8 mouse cellular contexts compared by ENCODE assay signal in the genomic region with DNA sequence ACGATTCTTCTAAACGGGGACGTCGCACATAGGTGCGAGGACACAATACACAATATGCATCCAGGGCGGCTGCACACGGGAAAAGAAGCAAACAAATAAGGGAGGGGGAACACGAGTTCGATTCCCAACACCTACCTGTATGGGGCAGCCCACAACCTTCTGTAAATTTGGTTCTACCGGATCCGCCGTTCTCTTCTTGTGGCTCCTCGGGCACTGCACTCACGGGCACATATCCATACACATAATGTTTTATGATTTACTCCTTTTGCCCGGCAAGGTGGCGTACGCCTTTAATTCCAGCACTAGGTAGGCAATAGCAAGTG. TPM values are rescaled to one million over a fixed set of nuclear protein-coding genes. Genes with fewer than 3 reads are reported as not detected.
DNase-seq lines count a peak whose midpoint lies in the region; ATAC-seq and TF ChIP-seq lines count a peak whose summit lies in the region.

No protein-coding gene starts in this region.

- in situ Hi-C loops in ES-E14 (cut with MboI; ENCODE audit: low sequenced_read_pairs in 2 of 2, unreplicated experiment in 2 of 2): no loop called here

- H3K9ac ChIP-seq in heart, embryonic 11.5 days (ENCODE audit: low read depth, low read length): peak overlapping the region; percentile 90
- peak overlapping the region; percentile 96 for H3K9ac ChIP-seq in ES-E14 (ENCODE audit: insufficient read depth, low read depth, low read length, poor library complexity, severe bottlenecking)

- H3K27ac ChIP-seq in heart, embryonic 11.5 days (ENCODE audit: low read depth, low read length): peak overlapping the region; percentile 83
- 0 out of 2 replicates have a peak overlapping the region, but pooled peaks have one; percentile 57 for H3K27ac ChIP-seq in ES-E14 (ENCODE audit: insufficient read depth, low read depth, low read length, poor library complexity, severe bottlenecking)
- peak overlapping the region; percentile 96 for H3K27ac ChIP-seq in hindbrain, embryonic 10.5 days

- 11% methylated on average over 17 of the region's 17 CpGs for WGBS in heart, embryonic 11.5 days (ENCODE audit: insufficient replicate concordance)
- WGBS in hindbrain, embryonic 10.5 days: 9% methylated on average over 17 of the region's 17 CpGs

- ATAC-seq in heart, embryonic 11.5 days (replicated peaks; ENCODE audit: insufficient number of reproducible peaks, low FRiP score, low TSS enrichment): no peak
- peak; percentile 32 for ATAC-seq in megakaryocyte progenitor cell, adult 5-6 weeks (replicated peaks; ENCODE audit: poor library complexity)

- H3K4me2 ChIP-seq in heart, embryonic 11.5 days: peak overlapping the region; percentile 67

- intact Hi-C loops in left cerebral cortex, postnatal 36 days (cut with DNase I): loop anchor here (1.0 kb wide), 1 partner anchor 13 kb away; a partner anchor contains a TSS

- H3K36me3 ChIP-seq in heart, embryonic 11.5 days (ENCODE audit: control insufficient read depth, insufficient read depth, low read length): no peaks in the 10 kb centered on the region
- H3K36me3 ChIP-seq in ES-E14 (ENCODE audit: control insufficient read depth, insufficient read depth, low read length, poor library complexity, severe bottlenecking): no peaks in the 10 kb centered on the region; the same call in 1 of the 2 replicates
- peaks cover 5% of the 10 kb centered on the region; the same call in 1 of the 2 replicates for H3K36me3 ChIP-seq in hindbrain, embryonic 10.5 days

- no peak for DNase-seq in heart, postnatal 4 days
- DNase-seq in ES-E14 (ENCODE audit: low read depth, low spot score): no peak
- no peak for DNase-seq in hindbrain, embryonic 10.5 days (ENCODE audit: low spot score)
- DNase-seq in layer of hippocampus, postnatal 14 days (ENCODE audit: low spot score in 2 of 2): no peak
- no peak for DNase-seq in right cerebral cortex, postnatal 4 days
- no peak for DNase-seq in left cerebral cortex, postnatal 36 days (ENCODE audit: low spot score in 2 of 2)

- H3K9me3 ChIP-seq in heart, embryonic 11.5 days (replicated peaks; ENCODE audit: control insufficient read depth, low read length): no peaks in the 10 kb centered on the region
- H3K9me3 ChIP-seq in ES-E14 (ENCODE audit: control insufficient read depth, insufficient read depth, low read depth, low read length): no peaks in the 10 kb centered on the region
- H3K9me3 ChIP-seq in hindbrain, embryonic 10.5 days: no peaks in the 10 kb centered on the region

- H3K4me3 ChIP-seq in heart, embryonic 11.5 days (ENCODE audit: low read depth, low read length): peak overlapping the region; percentile 86
- H3K4me3 ChIP-seq in ES-E14 (ENCODE audit: insufficient read depth in 1 of 2, low read depth in 1 of 2, low read length in 2 of 2, poor library complexity in 1 of 2, severe bottlenecking in 1 of 2): peak overlapping the region; percentile 92 to 94
- peak overlapping the region; percentile 94 for H3K4me3 ChIP-seq in hindbrain, embryonic 10.5 days

- H3K4me1 ChIP-seq in heart, embryonic 11.5 days (ENCODE audit: control insufficient read depth, insufficient read depth, low read length): peaks cover 29% of the 10 kb centered on the region
- H3K4me1 ChIP-seq in ES-E14 (ENCODE audit: control insufficient read depth in 2 of 2, insufficient read depth in 2 of 2, low read length in 2 of 2, poor library complexity in 1 of 2): peaks cover 2 to 14% of the 10 kb centered on the region in 2 experiments; a peak in 2 of 4 replicates
- H3K4me1 ChIP-seq in hindbrain, embryonic 10.5 days (replicated peaks): peaks cover 33% of the 10 kb centered on the region

- no peaks in the 10 kb centered on the region for H3K27me3 ChIP-seq in heart, embryonic 11.5 days (ENCODE audit: control insufficient read depth, insufficient read depth, low read length)
- H3K27me3 ChIP-seq in hindbrain, embryonic 10.5 days (ENCODE audit: insufficient read depth, poor library complexity, severe bottlenecking): peaks cover 4% of the 10 kb centered on the region; the same call in 1 of the 2 replicates

TF ChIP-seq in ES-E14, 5 proteins besides CTCF, POLR2A, EP300 and RAD21:
- TF ChIP-seq HCFC1 (IDR thresholded peaks at IDR 0.05; ENCODE audit: borderline replicate concordance, insufficient read depth, low read length): no peak
- no peak for TF ChIP-seq ZC3H11A (IDR thresholded peaks at IDR 0.05; ENCODE audit: borderline replicate concordance, low read depth, low read length)
- no peak for TF ChIP-seq MAFK (IDR thresholded peaks at IDR 0.05; ENCODE audit: insufficient read depth, low read depth, low read length)
- no peak for TF ChIP-seq CHD2 (IDR thresholded peaks at IDR 0.05; ENCODE audit: low read depth, low read length)
- no peak for TF ChIP-seq ZNF384 (IDR thresholded peaks at IDR 0.05; ENCODE audit: low read depth, low read length)

RNA-seq across cellular contexts. Expression of a gene that starts 0.3 kb away (rescaled TPM):
- polyA plus RNA-seq in heart, embryonic 11.5 days (2014; fragmentation: Nextera tagmentation; extraction: Ambion mirVana): 23.7 and 33.8 TPM in 2 replicates
- 100 to 1,000 TPM in 1 of 2 experiments, 10 to 100 TPM in 1; 99.0 to 107 TPM for total RNA-seq in heart, postnatal 4 days (2021)
- 26.3 and 40.2 TPM in 2 replicates for total RNA-seq in ES-E14 (2012; rRNA removed)
- 20.4 and 23.1 TPM in 2 replicates for polyA plus RNA-seq in hindbrain, embryonic 10.5 days (2016; fragmentation: Nextera tagmentation; extraction: Ambion mirVana)
- 20.8 TPM in 2 replicates for total RNA-seq in megakaryocyte progenitor cell, adult 5-6 weeks (2015)
- total RNA-seq in megakaryocyte progenitor cell, adult 5-6 weeks (2017): 41.5 and 48.1 TPM in 2 replicates
- total RNA-seq in layer of hippocampus, postnatal 14 days (2021): 10 to 100 TPM; 87.7 to 90.7 TPM
- 10 to 100 TPM; 93.7 to 99.3 TPM for total RNA-seq in left cerebral cortex, postnatal 36 days (2021)

RNA-seq across cellular contexts. Expression of a gene that starts 12.7 kb away (rescaled TPM):
- 498 and 592 TPM in 2 replicates for polyA plus RNA-seq in heart, embryonic 11.5 days (2014; fragmentation: Nextera tagmentation; extraction: Ambion mirVana)
- total RNA-seq in heart, postnatal 4 days (2021): 100 to 1,000 TPM; 820 to 822 TPM
- total RNA-seq in ES-E14 (2012; rRNA removed): 1,876 and 2,169 TPM in 2 replicates
- polyA plus RNA-seq in hindbrain, embryonic 10.5 days (2016; fragmentation: Nextera tagmentation; extraction: Ambion mirVana): 553 and 627 TPM in 2 replicates
- 2,970 and 3,030 TPM in 2 replicates for total RNA-seq in megakaryocyte progenitor cell, adult 5-6 weeks (2015)
- 1,387 and 1,567 TPM in 2 replicates for total RNA-seq in megakaryocyte progenitor cell, adult 5-6 weeks (2017)
- 100 to 1,000 TPM; 457 to 460 TPM for total RNA-seq in layer of hippocampus, postnatal 14 days (2021)
- total RNA-seq in left cerebral cortex, postnatal 36 days (2021): 100 to 1,000 TPM; 401 to 441 TPM

RNA-seq across cellular contexts. Expression of a gene that starts 28.5 kb away (rescaled TPM):
- 5.3 and 7.3 TPM in 2 replicates for polyA plus RNA-seq in heart, embryonic 11.5 days (2014; fragmentation: Nextera tagmentation; extraction: Ambion mirVana)
- total RNA-seq in heart, postnatal 4 days (2021): 10 to 100 TPM; 22.7 to 25.8 TPM
- 14.2 and 22.4 TPM in 2 replicates for total RNA-seq in ES-E14 (2012; rRNA removed)
- 5.4 and 6.6 TPM in 2 replicates for polyA plus RNA-seq in hindbrain, embryonic 10.5 days (2016; fragmentation: Nextera tagmentation; extraction: Ambion mirVana)
- 16.2 and 22.8 TPM in 2 replicates for total RNA-seq in megakaryocyte progenitor cell, adult 5-6 weeks (2015)
- total RNA-seq in megakaryocyte progenitor cell, adult 5-6 weeks (2017): 6.5 and 9.2 TPM in 2 replicates
- total RNA-seq in layer of hippocampus, postnatal 14 days (2021): 100 to 1,000 TPM; 180 to 193 TPM
- 100 to 1,000 TPM; 180 to 207 TPM for total RNA-seq in left cerebral cortex, postnatal 36 days (2021)
